Mouse (Mus musculus) spleen, embryonic (tissue): ENCODE results near the gene Tbc1d1.

Source experiments
- CTCF ChIA-PET: fragments of 350-600 bp; sonication (Branson Sonifier 250); formaldehyde crosslinking; loops from one replicate; lab custom pipeline; 2022; lab: Charles Lee

The Tbc1d1 gene

DNA sequence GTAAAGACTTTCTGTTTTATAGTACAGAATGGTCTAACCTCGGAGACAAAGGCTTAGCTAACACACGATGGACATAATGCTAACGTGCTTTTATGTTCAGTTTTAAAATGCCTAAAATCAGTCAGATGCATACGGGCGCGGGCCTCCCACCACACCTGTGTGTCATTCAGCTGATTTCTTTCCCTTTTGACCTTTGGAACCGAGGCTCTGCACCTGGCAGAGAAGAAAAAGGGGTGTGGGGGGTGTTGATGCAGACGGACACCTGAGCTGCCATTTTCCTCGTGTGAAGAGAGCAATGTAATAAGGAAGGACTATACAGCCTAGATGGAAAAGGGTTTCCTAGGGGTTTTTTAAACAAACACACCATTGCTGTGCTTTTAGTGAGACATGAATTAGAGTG is 76.8 kb downstream of the Tbc1d1 start:
- CTCF ChIA-PET, result interaction anchor here (0.6 kb wide), 1 partner anchor 701 kb away, joined by 6 read pairs; no protein-coding TSS in a partner anchor

DNA sequence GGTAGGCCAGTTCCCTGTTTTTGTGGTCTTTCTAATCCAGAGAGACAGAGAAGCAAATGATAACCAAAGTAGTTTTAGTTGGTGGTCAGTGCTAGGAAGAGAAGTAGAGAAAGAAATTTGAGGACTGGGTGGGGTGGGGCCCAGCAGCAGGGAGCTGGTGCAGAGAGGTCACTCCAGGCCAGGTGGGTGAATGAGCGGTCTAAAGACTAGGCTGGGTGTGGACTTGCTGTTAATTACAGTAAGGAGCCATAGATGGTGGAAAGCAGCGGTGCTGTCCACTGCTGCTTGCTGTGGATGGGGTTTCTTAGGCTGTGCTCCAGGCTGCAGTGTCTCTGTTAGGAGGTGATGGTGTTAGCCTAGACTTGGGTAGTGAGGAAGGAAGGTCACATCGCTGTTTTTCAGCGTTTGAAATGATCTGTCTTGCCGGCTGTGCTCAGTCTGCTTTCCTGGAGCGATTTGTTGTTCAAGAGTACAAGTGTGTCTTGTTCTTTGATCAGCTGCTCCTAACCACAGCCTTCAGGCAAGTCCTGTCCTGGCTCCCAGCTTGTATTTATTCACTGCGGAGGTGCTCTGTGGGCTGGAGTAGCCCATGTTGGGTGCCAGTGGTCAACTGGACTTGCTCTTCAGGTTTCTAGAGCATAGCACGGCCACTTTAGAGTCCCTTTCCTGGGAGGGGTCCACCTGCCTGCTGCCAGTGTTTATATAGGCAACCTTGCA is 78.3 kb downstream of the Tbc1d1 start:
- CTCF ChIA-PET, result interaction anchor here (0.7 kb wide), 1 partner anchor 10 kb away, joined by 7 read pairs; no protein-coding TSS in a partner anchor

DNA sequence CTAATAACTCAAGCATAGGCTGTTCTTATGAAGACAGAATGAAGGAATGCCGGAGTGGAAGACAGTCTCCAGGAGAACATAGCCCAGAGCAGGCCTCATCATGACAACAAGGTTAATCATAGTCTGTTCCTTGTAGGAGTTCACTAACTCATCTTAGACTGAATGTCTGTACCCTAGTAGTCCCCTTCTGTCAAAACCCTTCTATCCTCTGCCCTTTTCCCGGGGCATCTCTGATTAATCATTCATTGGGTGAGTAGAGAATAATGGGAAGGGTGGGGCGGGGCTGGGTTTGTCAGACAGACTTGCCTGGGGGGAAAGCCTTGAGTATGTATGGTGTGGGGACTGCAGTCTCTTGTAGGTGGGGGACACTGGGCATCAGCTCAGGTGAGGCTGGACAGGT is 79.1 kb downstream of the Tbc1d1 start:
- CTCF ChIA-PET, result no interaction called here

DNA sequence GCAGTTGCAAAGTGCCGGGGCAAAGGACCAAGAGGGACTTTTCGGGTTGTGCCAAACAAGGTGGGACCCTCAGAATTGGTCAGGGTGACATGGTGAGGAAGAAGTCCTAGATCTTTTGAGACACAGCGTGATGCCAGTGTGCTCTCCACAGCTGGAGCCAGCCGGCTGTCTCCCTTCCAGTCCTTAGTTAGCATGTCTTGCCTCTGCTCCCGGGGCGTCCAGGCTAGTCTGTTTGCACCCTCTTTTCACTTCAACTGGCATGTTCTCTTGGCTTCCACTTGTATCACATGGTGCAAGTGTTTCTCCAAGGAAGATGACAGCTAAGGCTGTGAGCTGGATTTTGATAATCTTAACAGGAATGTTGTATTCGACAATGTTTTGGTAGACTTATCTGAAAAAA is 80.5 kb downstream of the Tbc1d1 start:
- CTCF ChIA-PET, result no interaction called here

DNA sequence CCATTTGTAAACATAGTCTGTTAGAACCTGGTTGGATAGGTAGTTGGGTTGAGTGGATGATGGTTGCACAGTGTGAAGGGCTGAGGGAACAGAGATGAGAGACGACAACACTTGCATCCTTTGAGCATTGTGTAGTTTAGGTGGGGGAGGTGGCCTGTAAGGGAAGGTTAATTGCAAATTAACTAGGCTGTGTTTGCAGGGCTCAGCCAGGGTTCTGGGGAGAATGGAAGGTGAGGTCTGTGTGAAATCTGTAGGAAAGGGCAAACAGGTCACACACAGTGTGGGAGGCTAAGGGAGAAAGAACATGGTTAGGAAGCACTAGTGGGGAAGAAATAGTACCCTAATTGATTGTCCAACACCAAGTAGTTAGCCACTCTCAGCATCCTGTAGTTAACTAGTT is 81.2 kb downstream of the Tbc1d1 start:
- CTCF ChIA-PET, result interaction anchor here (0.7 kb wide), 1 partner anchor 478 kb away, joined by 9 read pairs; no protein-coding TSS in a partner anchor

DNA sequence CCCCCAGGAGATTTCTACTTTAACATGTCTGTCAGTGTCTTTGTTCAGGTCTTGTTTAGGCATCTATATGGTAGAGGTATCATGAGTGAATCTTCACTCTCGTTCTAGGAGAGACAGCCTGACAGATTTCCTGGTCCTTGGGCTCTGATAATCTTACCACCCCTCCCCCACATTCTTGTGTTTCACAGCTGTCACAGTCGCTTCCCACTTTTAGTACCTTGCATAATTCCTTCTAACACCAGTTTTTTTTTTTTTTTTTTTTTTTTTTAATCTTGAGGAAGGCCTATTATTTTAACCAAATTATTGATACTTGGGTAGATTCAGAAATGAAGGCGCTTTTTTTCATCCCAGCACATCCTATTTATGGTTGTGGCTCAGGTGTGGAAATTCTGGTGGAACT is 81.6 kb downstream of the Tbc1d1 start:
- CTCF ChIA-PET, result interaction anchor here (0.7 kb wide), 2 partner anchors 478 to 1426 kb away, joined by 5 to 9 read pairs; no protein-coding TSS in a partner anchor

DNA sequence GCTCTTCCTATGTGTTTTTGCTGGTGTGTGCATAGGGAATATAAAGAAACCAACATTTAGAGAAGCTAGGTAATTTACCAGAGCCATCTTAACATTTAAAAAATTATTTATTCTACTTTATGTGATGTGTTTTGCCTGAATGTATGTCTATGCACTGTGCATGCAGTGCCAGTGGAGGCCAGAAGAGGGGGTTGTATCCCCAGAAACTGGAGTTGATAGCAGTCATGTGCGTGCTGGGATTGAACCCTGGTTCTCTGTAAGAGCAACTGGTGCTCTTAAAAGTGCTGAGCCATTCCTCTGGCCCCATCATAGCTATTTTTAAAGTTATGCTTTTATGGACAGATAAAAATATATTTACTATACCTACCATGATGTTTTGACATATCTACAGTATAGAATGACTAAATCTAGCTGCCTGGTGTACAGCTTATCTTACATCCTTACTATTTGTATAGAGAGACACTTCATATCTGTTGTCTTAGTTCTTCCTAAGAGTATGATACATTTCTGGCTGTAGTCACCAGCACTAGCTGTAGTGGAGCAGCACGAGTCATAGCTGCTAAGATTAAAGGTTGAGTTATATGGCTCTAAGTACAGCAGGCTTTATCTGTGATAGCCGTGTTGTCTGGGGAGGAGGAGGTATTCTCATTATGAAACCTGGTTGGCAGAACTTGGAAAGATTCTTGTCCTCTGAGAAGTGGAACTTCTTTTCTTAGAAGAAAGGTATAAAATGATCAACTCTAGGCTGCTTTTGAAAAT is 83.0 kb downstream of the Tbc1d1 start:
- CTCF ChIA-PET, result interaction anchor here (0.6 to 1.0 kb wide), 2 partner anchors 11 to 228 kb away, joined by 3 to 9 read pairs; no protein-coding TSS in a partner anchor

DNA sequence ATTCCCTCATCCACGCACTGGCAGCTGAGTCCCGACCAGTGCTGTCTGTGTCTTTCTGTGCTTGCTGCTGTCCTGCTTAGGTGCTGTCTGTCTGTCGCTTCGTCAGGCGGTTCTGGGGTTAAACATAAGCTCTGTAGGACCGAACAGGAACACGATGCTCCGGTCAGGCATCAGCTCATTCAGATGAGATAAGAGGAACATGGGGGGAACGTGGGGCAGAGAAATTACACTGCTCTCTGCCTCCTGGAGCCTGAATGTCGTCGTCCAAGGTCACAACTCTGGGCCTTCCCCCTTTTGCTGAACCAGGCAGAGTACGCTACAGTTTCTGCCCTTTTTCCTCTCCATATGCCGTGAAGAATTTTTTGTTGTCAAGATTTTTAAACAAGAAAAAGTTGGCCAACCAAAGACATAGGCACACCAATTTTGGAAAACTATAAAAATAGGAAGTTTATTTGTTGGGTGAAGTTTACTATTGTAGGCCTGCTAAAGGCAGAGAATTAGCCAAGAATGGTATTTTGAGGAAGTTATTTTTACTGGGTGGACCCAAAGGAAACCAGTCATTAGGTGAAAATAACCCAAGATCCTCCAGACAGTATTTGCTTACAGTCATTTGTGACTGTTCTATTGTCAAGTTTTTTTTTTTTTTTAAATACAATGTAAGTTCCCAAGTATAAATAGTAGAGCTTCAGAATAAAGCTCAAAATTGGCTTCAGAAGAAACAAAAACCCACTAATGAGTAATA is 85.0 kb downstream of the Tbc1d1 start:
- CTCF ChIA-PET, result interaction anchor here (0.6 to 1.8 kb wide), 5 partner anchors 12 to 1075 kb away, joined by 3 to 8 read pairs (median 6); no protein-coding TSS in a partner anchor

DNA sequence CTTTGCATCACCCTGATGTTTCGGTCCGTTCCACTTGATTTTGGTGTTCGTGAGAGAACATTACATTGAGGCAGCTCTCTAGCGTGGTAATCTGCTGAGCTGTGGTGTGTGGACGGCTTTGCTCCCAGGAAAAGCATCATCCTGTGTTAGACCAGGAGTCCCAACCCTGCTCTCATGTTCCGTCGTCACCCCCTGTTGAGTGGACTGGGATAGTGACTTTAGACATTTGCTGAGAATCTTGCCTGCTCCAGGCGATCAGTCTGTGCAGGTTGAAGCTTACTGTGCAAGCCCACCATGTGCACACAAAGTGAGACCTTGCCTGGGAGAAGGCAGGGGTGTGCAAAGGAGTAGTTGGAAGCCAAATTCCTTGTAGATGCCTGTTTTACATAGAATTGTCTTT is 85.8 kb downstream of the Tbc1d1 start:
- CTCF ChIA-PET, result interaction anchor here (0.6 to 1.8 kb wide), 6 partner anchors 13 to 1956 kb away, joined by 3 to 8 read pairs (median 4); no protein-coding TSS in a partner anchor

DNA sequence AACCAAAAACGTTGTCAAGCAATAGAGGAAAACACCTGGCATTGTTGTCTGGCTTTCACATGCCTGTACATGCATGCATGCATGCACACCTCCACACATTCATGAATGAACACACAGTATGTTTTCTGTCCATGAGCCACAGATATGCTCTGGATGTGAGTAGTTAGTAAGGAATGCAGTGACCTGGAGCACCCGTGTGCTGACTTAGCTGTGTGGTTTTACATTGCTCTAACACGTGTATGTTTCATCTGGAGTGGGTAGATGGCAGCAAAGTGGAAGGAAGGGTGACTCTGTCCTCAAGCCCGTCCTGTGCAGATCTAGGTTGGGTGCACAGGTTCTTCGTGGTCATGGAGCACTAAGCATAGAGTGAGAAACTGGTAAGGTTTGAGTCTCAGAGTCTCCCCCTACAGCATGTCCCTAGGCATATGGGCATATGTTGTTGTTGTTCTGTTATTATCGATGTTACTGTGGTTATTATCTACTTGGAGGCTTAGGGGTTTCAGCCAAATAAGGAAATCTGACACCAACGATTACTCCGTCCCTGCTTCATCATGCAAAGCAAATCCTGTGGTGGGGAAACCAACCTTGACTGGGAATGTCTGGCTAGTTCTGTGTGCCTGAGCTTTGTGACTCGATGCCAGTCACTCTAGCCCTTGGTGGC is 86.8 kb downstream of the Tbc1d1 start:
- CTCF ChIA-PET, result interaction anchor here (0.7 to 1.8 kb wide), 3 partner anchors 8 to 1955 kb away, joined by 3 to 6 read pairs (median 3); no protein-coding TSS in a partner anchor

DNA sequence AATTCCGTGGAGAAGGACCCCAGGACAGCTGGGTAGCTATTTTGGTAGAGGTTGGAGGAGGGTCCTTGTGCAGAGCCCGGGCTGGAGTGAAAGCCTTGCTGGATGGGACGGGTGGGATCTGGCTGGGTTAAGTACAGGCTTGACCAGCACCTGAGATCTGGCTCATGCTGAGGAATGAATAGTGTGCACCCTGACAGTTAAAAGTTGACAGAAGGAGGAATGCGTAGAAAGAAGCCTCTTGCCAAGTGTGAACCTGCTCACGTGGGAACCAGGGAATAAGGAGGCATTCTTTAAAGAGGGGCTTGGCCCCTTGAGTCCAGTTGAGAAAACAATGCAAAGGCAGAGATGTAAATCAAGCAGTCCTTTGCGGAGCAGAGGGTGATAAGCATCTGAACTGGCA is 87.6 kb downstream of the Tbc1d1 start:
- CTCF ChIA-PET, result no interaction called here

DNA sequence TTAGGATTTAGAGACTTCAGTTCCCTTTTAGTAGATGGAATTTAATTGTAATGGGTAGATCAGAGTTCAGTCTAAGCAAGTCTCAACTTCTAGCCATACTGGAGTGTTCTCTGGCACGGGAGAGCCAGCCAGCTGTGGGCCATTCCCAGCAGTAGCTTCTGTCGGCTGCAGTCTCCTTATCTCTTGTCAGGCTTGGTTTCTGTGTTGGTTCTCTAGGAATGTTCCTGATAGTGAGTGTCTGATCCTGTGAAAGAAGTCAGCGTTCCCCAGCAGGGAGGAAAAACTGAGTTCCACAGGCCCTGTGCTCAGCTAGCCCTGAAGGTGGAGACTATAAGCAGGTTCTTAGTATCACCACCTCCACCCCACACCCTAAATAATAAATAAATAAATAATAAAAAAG is 88.2 kb downstream of the Tbc1d1 start:
- CTCF ChIA-PET, result no interaction called here

DNA sequence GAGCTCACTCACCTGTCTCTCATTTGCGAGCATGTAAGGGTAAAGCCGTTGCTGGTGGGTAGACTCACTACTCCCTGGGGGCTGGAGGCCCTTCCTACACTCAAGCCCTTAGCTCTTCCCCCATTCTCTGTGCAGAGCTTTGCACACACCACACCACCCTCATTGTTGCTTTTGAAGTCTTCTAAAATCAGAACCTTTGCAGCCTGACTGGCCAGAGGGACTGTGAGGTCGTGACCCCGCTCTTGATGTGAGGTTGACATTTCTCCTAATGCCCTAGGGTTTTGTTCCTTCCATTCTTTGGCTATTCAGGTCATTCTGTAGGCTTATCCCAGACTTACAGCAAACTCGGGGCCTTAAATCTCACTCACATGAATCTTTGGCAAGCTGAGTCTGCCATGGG is 88.6 kb downstream of the Tbc1d1 start:
- CTCF ChIA-PET, result no interaction called here

DNA sequence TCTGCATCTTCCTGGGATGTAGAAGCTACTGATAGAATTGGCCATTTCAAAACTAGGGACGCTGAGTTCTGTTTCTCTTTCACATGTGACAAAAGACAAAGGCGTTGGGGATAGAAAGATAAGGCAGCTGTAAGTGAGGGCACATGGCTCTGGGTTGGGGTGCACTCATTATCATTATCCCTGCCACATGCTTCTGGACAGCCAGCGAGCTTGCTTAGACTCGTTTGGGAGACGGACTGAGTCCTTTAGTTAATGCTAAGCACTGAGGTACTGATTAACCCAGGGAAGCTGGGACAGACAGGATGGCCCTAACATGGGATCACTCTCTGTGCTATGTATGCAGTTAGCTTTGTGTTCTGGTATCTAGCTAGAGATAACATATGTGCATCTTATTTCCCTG is 95.3 kb downstream of the Tbc1d1 start:
- CTCF ChIA-PET, result interaction anchor here (1.1 kb wide), 1 partner anchor 9 kb away, joined by 3 read pairs; no protein-coding TSS in a partner anchor

DNA sequence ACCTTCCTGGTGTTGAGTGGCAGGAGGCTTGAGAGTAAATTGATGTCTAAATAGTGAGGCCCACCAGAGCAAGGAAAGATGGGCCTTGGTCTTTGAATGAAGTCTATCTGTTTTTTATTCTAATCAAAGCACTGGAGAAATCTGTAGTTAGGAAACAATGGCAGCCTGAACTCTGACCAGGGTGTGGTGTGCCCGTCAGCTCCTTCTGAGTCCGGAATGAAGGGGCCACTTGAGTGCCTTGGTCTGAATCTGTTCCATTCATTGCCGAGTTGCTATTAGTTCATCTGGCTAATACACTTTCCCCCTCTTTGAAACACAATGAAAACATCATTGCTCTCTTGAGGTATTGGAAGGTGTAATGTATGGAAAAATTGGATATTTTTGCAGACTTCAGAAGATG is 98.2 kb downstream of the Tbc1d1 start:
- CTCF ChIA-PET, result interaction anchor here (1.1 kb wide), 1 partner anchor 42 kb away, joined by 3 read pairs; no protein-coding TSS in a partner anchor

DNA sequence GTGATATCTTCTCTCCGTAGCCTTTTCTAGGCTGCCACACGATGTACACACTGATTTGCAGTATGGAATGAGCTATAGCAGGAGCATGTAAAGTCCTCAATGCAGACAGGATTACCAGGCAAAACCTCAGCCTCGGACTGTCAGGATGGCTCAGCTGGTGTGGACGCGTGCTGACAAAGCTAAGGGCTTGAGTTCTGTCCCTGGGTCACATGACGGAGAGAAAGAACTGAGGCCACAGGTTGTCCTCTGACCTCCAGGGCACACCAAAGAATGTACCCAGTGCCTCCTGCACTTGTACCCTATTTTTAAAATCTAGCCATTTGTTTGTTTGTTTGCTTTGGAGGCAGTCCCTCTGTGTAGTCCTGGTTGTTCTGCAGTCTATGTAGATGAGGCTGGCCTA is 98.9 kb downstream of the Tbc1d1 start:
- CTCF ChIA-PET, result interaction anchor here (1.1 kb wide), 1 partner anchor 43 kb away, joined by 3 read pairs; no protein-coding TSS in a partner anchor

DNA sequence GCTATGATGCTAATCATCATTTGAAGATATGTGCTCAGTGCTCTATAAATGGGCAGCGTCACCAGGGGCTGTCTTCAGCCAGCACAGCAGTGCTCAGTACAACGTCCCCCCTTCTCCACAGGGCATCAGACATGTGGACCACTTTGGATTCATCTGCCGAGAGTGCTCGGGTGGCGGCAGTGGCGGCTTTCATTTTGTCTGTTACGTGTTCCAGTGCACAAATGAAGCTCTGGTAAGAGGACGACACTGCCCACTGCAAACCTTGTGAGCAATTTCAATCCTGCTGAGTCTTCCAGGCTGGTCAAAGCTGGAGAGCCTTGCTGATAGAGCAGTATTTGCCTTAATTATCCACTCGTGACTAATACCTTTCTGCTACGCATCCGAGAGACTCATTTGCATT is 107.2 kb downstream of the Tbc1d1 start:
- CTCF ChIA-PET, result no interaction called here

DNA sequence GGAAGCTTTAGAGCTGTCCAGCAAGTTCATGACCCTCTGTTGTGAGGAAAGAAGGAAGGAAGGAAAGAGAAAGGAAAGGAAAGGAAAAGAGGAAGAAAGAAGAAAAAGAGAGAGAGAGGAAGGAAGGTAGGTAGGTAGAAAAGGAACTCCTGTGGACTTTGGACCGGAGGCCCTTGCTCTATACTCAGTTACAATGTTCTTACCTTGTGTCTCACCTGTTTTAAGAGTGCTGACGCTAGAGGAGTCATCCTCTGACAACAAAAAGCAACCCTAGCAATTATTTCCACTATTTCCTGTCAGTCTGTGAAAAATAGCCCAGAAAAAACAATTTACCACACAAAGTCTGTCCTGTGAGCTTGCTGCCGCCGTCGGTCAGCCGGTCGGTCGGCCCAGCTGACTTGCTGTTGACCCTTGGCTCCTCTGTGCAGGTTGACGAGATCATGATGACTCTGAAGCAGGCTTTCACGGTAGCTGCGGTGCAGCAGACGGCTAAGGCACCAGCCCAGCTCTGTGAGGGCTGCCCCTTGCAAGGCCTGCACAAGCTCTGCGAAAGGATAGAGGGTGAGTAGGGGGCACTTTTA is 107.9 kb downstream of the Tbc1d1 start:
- CTCF ChIA-PET, result interaction anchor here (0.8 kb wide), 1 partner anchor 16 kb away, joined by 3 read pairs; no protein-coding TSS in a partner anchor

DNA sequence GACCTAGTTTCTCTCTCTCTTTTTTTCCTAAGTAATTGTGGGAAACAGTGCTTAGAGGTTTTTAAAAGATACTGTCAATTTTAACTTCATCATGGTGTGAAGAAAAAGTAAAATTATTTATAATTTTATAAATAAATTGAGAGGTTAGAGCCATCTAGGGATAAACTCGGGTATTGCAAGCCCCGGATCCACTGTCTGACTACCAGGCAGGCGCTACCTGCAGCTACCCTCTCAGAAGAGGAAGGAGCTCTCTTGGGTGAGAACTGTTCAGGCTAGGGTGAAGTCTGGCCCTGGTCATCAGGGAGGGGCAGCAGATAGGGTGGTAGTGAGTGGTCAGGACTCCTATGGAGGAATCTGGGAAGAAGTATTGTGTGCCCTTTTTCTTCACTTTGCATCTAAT is 109.0 kb downstream of the Tbc1d1 start:
- CTCF ChIA-PET, result interaction anchor here (0.6 to 0.7 kb wide), 3 partner anchors 64 to 1043 kb away, joined by 3 to 4 read pairs (median 3); no protein-coding TSS in a partner anchor

DNA sequence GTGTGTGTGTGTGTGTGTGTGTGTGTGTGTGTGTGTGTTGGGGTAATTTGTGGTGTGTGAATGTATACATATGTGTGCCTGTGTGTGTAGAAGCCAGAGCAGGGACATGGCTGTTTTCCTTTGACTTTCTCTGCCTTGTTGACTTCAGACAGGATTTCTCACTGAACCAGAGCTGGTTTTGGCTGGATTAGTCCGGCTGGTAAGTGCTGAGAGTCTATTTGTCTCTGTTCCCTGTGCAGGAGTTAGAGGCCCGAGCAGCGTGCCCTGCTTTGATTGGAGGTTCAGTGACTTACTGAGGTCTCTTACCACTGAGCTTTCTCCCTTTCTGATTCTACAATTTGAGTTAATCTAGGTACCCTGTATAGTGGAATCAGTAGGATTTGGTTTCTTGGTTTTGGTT is 109.8 kb downstream of the Tbc1d1 start:
- CTCF ChIA-PET, result interaction anchor here (0.6 to 0.7 kb wide), 2 partner anchors 75 to 1042 kb away, joined by 3 to 8 read pairs; no protein-coding TSS in a partner anchor
